Mouse (Mus musculus) layer of hippocampus, postnatal 36 days (tissue): ENCODE data around the gene Ptpdc1. TPM values are rescaled to one million over a fixed set of nuclear protein-coding genes. Genes with fewer than 3 reads are reported as not detected.

ENCODE experiments used
- DNase-seq, 2 experiments: peaks; one replicate each; pipeline ENCODE4 v3.0.0; 2022
- total RNA-seq, 2 experiments: library from RNA; stranded (reverse); gene quantifications; 2 replicates each; pipeline ENCODE4 v1.2.3; 2021

Ptpdc1 gene
- total RNA-seq, 2 experiments from 2014 or later, result 42.5 to 47.1 TPM

GRCm38 (mm10) chr13:48585786-48586185 lies 39.7 kb downstream of the Ptpdc1 start:
- no peak for DNase-seq

- DNase-seq, result no peak
Measured at GRCm38 (mm10) chr13:48582688-48583379, 42.6 kb downstream of the Ptpdc1 start.

GRCm38 (mm10) chr13:48578616-48579015 lies 46.8 kb downstream of the Ptpdc1 start:
- no peak for DNase-seq

GRCm38 (mm10) chr13:48577836-48578235 lies 47.6 kb downstream of the Ptpdc1 start:
- no peak for DNase-seq

GRCm38 (mm10) chr13:48577007-48577406 lies 48.5 kb downstream of the Ptpdc1 start:
- no peak for DNase-seq

GRCm38 (mm10) chr13:48574718-48575117 lies 50.7 kb downstream of the Ptpdc1 start:
- no peak for DNase-seq

GRCm38 (mm10) chr13:48573525-48574355 lies 51.7 kb downstream of the Ptpdc1 start:
- DNase-seq, result no peak

GRCm38 (mm10) chr13:48572127-48572526 lies 53.3 kb downstream of the Ptpdc1 start:
- DNase-seq, result peak in 1 of 2 experiments; percentile 34

- DNase-seq, result no peak
Measured at GRCm38 (mm10) chr13:48571298-48571697, 54.2 kb downstream of the Ptpdc1 start.

- no peak for DNase-seq
Measured at GRCm38 (mm10) chr13:48569576-48570132, 55.8 kb downstream of the Ptpdc1 start.

GRCm38 (mm10) chr13:48567646-48568045 lies 57.8 kb downstream of the Ptpdc1 start:
- no peak for DNase-seq

- DNase-seq, result peak; percentile 40 to 52
Measured at GRCm38 (mm10) chr13:48566116-48566935, 59.1 kb downstream of the Ptpdc1 start.

GRCm38 (mm10) chr13:48564881-48565600 lies 60.4 kb downstream of the Ptpdc1 start:
- no peak for DNase-seq

GRCm38 (mm10) chr13:48562336-48562735 lies 63.1 kb downstream of the Ptpdc1 start:
- no peak for DNase-seq

- no peak for DNase-seq
Measured at GRCm38 (mm10) chr13:48561481-48561880, 64.0 kb downstream of the Ptpdc1 start.

- DNase-seq, result no peak
Measured at GRCm38 (mm10) chr13:48555976-48556375, 69.5 kb downstream of the Ptpdc1 start.

GRCm38 (mm10) chr13:48554552-48554951 lies 70.9 kb downstream of the Ptpdc1 start:
- no peak for DNase-seq

- no peak for DNase-seq
Measured at GRCm38 (mm10) chr13:48553511-48553910, 72.0 kb downstream of the Ptpdc1 start.

GRCm38 (mm10) chr13:48552181-48553090 lies 73.0 kb downstream of the Ptpdc1 start:
- peak; percentile 80 to 86 for DNase-seq

GRCm38 (mm10) chr13:48548296-48548695 lies 77.2 kb downstream of the Ptpdc1 start:
- DNase-seq, result no peak

GRCm38 (mm10) chr13:48547623-48548022 lies 77.8 kb downstream of the Ptpdc1 start:
- DNase-seq, result no peak
